Mouse (Mus musculus) ES-Bruce4 (cell line): ENCODE measurements around the gene Ina.

Source experiments
- CTCF ChIP-seq: IDR thresholded peaks from one replicate; pipeline ENCODE4 v1.8.1; 2011; ENCODE audit warnings: low read depth, low read length
- EP300 ChIP-seq: IDR thresholded peaks from 2 replicates; pipeline ENCODE4 v1.6.1; 2011; ENCODE audit warnings: low read depth, low read length; ENCODE audit not compliant: insufficient read depth
- POLR2A ChIP-seq: IDR thresholded peaks from one replicate; pipeline ENCODE4 v1.8.1; 2011; ENCODE audit warnings: low read length; ENCODE audit not compliant: insufficient read depth

- TF ChIP-seq CTCF (no peak), POLR2A (no peak), EP300 (no peak)
Measured at GRCm38 (mm10) chr19:46967861-46968260, 46.6 kb upstream of the Ina start.
